Mouse (Mus musculus): ENCODE data around the gene Lipt2.

Gene Lipt2

DNA sequence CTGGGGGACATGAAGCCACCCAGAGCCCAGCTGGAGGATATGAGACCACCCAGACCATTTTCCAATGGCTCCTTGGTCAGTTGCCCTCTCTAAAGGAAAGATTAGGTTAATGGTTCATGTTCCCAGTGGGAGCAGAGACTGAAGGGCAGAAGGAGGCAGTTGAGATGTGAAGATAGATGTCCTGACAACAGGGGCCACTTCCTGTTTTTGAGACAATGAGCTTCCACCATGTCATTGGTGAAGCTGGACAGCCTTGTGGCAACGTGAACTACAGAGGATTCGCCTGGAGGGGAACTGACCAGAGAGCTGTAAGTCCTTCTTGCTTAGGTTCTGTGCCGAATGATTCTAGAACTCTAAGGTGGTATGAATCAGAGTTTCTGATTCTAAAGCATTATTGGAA lies 17.2 kb downstream of the Lipt2 start, which contains the start of gene Kcne3:
TSS of gene Kcne3 (plus strand) at position 234 of the 400 bp plus-strand sequence.
- DNase-seq: no peak

DNA sequence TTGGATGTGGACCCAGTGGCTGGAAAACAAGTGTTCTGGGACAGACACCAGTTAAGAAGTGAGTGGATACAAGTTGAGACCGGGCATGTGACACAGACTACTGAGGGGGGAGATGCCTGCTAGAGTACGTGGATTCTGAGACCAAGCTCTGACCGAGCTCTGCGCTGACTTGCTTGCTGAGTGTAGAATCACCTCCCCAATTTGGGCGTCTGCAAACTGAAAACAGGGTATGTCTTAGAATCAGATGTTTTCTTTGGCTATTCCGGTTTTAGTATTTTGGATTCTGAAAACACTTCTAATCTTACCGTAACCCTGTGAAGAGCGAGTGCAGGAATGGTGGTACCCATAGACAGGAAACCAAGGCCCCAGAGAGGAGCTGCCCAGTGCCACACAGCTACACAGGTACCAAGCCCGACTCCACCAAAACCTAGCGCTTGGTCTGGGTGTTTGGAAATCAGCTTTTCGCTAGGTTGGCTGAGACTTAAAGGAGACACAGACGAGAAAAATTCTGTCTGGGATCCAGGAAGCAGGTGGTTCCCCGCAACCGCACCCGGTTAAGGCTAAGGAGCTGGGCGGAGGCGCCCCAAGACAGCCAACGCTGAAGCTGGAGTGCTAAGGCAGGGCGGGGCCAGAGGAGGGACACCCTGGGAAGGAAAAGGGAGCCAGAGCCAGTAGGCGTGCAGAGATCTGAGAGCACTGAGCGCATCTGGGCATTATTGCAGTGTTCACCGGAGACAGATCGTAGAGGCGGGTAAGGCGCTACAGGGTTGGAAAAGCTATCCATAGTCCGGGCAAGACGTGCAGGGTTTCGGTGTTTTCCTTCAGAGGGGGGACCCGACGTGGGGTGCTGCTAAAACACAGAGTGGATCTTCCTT lies 19.2 kb downstream of the Lipt2 start:
- DNase-seq: peak; percentile 53

DNA sequence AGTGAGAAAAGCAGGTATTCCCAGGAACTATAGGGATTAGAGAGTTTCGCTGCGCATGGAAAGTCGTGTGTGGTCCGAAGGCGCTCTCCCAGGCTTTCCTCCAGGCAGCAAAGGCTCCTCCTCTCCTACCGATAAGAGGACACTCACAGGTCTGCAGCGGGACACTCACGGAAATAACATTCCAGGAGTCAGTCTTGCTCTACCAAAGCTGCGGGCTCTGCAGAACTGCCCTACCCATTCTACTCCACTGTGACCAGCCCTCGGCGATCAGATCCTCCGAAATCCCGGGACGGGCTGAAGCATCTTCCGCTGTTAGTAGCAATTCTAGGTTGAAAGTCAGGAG lies 19.8 kb downstream of the Lipt2 start:
- DNase-seq: no peak

DNA sequence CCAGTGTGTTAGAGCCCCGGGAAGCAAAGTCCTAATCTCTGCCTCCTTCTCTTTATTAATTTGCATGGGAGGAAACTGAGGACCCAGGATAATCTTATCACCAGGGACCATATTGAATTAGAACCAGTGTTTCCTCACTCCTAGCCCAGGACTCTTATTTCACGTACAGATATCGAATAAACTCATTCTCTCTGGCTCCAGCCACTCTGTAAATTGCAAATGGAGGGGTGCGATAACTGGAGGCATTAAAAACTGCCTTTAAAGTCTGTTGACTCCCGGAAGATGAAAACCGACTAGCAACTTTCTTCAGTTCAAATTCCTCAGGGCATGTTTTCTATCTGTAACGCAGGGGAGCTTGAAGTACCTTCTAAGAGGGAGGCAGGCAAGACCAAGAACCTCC lies 20.3 kb downstream of the Lipt2 start:
- no peak for DNase-seq

DNA sequence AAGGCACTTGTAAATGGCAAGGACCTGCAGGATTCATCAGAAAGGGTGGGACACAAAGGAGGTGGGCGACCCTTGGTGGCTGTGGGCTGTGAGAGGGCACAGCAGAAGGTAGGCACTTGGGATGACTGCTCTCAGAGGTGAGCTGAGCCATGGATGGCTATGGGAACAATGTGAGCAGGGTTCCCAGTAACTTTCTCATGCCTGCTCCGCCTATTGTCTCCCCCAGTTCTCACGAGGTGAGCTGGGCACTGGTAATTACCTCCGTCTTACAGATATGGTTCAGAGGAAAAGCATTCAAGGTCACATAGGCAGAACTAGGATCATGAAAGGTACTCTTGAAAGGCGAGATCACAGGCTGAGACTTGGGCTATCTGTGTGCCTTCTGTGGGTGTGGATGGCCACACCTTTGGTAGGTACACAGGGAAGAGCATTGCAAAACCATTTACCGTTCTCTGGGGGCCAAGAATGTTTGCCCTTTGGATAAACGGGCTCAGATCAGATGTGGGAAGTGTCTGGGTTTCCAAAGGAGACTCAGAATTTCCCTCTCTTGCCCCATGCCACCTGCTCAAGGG lies 20.8 kb downstream of the Lipt2 start:
- DNase-seq: no peak

DNA sequence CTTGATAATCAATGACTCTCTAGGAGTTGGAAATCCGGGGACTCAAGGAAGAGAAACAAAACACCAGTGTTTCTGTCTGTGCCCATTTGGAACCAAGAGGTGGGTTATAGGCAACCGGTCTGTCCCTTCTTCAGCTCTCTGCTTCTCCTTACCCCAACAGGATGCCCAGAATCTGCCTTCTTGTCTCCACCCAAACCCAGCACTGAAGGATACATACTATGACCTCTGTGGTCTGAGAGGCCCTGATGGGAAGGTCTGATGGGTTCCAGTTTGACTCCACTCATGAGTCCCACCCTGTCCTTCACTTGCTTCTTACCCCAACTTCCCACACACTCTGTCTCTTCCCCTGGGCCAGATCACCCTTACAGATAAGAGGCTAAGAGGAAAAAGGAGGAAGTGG lies 22.1 kb downstream of the Lipt2 start:
- DNase-seq: no peak

DNA sequence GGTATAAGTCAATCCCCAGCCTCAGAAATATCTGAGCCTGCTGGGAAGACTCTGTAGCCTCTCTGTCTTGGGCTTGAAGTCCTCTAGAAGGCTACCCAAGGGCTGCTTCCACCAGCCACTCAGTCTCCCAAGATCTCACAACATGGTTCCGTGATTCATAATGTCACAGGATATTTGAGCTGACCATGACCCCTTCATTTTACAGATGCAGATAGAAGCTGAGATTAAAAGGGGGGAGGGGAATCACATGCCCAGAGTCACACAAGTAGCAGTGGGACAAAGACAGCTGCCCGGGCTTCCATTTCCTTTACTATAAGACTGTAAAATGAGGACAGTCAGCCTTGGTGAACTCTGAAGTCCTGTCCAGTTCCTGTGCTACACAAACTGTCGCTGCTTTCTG lies 22.5 kb downstream of the Lipt2 start:
- no peak for DNase-seq

DNA sequence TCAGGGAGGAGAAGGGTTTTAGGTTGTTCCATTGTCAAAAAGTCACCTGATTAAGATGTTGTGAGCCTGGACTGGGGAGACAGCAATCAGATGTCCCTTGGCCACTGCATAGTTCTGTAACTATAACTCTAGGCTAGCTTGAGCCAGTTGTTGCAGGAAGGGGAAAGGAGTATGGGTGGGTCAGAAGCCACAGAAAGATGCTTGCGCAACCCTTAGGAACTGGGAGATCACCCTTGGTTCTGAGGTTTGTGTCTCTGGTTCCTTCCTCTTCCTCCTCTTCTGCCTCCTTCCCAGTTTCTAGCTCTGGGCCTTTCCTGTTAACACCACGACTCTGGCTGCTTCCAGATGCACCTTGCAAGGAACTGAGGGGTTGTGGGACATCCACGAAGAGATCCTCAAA lies 23.3 kb downstream of the Lipt2 start:
- DNase-seq: no peak

DNA sequence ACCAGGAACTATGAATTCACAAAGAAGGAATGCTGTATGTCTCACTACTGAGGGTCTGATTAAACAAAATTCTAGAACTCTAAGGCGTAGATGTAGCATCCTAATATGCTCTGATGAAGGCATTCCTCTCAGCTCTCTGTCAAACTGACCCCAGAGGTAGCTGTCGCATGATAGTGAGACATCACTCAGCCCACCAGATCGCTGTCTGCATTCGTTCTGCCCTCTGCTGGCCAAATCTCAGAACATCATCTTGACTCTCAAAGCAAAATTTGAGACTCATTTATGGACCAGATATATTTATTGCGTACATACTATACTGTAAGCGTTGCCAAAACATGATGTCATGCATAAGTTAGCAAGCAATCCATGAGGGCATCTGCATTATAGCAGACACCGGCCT lies 28.5 kb downstream of the Lipt2 start:
- peak; percentile 66 for DNase-seq

DNA sequence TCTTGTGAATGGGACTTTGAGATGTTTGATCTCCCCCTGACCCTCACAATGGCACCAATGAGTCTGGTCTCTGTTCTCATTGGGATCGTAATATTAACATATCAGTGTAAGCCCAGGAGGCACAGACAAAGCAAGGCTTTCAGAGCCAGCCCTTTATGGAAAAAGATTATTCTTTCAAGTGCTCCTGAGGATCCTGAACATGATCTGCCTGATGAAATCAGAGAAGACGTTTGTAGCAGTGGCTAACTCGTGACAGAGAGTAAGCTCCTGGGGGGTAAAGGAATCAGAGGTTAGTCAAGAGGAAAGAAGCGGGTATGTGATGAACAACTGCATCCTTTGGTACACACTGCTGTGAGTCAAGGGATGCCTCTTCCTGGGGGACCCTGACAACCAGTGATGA lies 31.1 kb downstream of the Lipt2 start:
- DNase-seq: no peak

DNA sequence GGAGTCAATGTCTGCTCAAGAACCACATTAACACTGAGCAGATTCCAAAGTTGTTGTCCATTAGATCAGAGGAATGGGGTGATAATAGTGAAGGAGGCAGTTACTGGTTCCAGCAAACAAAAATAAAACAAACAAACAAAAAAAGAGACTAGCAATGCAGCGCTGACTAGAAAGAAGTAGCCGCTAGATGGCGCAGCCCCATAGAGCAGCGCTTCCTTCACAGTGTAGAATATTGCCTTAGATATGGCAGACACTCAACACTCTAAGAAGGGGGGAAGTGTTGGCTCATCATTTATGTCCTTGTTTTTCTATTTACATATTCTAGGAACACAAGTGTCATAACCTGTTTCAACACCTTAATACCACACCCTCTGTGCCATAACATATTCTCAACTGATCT lies 31.7 kb downstream of the Lipt2 start:
- DNase-seq: peak; percentile 68

DNA sequence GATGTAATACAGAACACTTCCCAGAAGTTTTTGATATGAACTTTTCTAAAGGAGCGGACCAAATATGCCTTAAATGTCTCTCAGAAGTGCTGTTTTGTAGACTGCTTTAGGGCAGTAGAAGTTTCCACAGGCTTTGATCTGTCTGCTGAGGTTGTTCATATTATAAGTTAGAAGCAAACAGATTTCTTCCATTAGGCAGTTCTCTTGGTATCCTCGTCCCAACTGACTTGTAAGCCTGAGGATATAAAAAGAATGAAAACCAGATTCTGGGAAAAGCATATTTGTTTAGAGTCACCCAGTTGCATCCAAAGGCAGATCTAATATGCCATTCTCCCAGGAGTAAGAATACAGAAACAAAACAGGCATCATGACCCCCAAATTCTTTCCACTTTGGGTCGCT lies 42.1 kb downstream of the Lipt2 start:
- no peak for DNase-seq

DNA sequence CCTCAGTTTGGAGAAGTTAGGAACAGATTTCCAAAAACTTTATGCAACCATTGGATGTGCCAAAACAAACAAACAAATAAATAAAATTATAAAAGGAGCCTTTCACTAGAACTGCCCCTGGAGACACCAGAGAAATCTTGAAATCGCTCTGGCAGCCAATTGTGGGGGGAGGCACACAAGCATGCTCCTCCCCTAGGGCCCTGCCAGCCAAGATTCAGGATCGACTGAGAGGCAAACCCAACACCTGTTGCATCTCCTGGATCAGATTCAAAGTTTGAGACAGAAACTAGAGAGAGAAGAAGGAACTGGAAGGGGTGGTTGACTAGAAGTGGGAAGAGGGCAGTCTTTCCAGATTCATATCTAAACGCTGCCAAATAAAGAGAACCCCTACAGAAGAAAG lies 44.5 kb downstream of the Lipt2 start:
- no peak for DNase-seq

DNA sequence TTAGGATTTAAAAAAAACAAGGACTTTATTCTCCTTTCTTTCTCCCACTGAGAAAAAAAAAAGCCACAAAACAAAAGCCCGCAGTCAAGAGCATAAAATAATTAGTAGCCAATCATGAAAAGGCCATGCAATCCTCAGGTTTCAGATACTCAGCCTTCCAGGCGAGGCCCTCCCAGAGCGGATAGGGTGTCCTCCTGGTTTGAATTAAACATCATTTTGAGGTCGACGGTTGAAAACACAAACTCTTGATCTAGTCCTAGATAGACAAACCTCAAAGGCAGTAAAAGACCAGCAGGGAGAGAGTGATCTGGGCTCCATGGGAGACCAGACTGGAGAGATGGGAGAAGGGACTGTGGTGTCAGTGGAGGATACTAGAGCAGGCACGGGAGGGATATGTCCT lies 45.8 kb downstream of the Lipt2 start:
- no peak for DNase-seq

DNA sequence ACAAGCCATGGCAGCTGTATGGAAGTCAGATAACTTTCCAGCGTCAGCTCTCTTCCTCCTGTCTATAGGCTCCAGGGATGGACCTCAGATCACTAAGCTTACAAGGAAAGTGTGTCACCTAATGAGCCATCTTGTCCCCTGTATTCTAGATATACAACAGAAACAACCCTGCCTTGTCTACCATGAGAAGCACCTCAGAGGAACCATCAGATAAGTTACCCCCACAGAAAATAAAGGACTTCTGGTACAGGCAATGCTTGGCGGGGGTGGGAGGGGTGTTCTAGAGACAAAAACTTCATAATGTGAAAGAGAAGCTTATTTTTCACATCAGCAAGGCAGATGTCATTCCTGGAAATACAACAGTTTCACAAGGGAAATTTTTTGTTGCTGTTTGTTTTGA lies 47.1 kb downstream of the Lipt2 start:
- no peak for DNase-seq

DNA sequence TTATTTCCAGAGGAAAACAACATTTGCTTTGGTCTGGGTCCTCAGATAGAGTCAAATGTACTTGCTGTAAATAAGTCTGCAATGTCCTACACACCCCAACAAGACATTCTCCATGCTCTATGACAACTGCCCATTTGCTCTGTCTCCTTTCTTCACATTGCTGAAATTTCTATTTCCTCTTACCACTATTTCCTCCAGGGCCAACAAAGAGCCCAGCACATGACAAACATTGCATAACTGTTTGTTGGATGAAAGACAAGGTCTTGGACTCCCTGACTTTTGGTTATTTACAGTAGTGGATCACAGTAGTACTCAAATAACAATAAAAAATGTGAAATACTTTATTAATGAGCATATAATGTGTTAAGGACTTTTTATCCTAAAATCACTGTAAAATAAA lies 48.8 kb downstream of the Lipt2 start:
- no peak for DNase-seq

Data from retina, postnatal 1 day (tissue).